ENCODE assay signal across 8 mouse cellular contexts in the genomic region with DNA sequence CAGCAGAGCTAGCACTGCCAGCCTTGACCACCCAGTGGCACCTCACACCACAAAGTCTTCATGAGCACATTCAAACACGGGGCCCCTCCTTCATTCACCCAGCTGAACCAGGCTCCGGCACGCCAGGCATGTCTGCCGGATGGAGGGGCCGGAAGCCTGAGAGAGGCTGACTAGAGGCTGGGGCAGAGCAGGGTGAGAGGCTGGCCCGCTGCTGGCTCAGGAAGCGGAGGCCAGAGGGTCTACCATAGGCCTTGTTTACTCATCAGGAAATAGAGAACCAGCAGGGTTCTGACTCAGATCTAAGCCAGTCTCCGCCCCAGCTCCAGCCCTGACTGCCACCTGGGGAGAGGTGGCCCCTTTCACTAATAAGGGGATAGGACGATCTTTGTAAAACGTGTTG. TPM values are rescaled to one million over a fixed set of nuclear protein-coding genes. Genes with fewer than 3 reads are reported as not detected.
DNase-seq lines count a peak whose midpoint lies in the region; ATAC-seq lines count a peak whose summit lies in the region.

No protein-coding gene starts in this region.

- peak overlapping the region; percentile 95 for H3K27ac ChIP-seq in intestine, embryonic 15.5 days
- peak overlapping the region; percentile 71 for H3K27ac ChIP-seq in liver, embryonic 16.5 days (ENCODE audit: low read length)

- H3K27me3 ChIP-seq in intestine, embryonic 15.5 days (replicated peaks), result no peaks in the 10 kb centered on the region
- H3K27me3 ChIP-seq in liver, embryonic 16.5 days (ENCODE audit: control insufficient read depth, insufficient read depth, low read depth, low read length), result peaks cover 6% of the 10 kb centered on the region

- no peaks in the 10 kb centered on the region for H3K9me3 ChIP-seq in intestine, embryonic 15.5 days
- H3K9me3 ChIP-seq in liver, embryonic 16.5 days (replicated peaks; ENCODE audit: control insufficient read depth, low read length), result no peaks in the 10 kb centered on the region

- H3K9ac ChIP-seq in intestine, embryonic 15.5 days, result peak overlapping the region; percentile 21
- no peak overlapping the region for H3K9ac ChIP-seq in liver, embryonic 16.5 days (ENCODE audit: low read depth, low read length)

- 23% methylated on average over 10 of the region's 10 CpGs for WGBS in intestine, embryonic 15.5 days
- 11% methylated on average over 10 of the region's 10 CpGs for WGBS in liver, embryonic 16.5 days (ENCODE audit: insufficient replicate concordance)

- peak overlapping the region; percentile 58 for H3K4me2 ChIP-seq in intestine, embryonic 15.5 days (replicated peaks)
- H3K4me2 ChIP-seq in liver, embryonic 16.5 days (ENCODE audit: low read depth, low read length), result peak overlapping the region; percentile 10; the same call in 1 of the 2 replicates

- ATAC-seq in intestine, embryonic 15.5 days, result peak; percentile 21
- ATAC-seq in liver, embryonic 16.5 days (ENCODE audit: low read depth), result peak; percentile 52
- ATAC-seq in neutrophil, adult 5-6 weeks (ENCODE audit: extremely low read depth, insufficient number of reproducible peaks, low FRiP score, poor library complexity, severe bottlenecking), result peak; percentile 75

- DNase-seq in layer of hippocampus, adult 9-11 months, result peak; percentile 36
- no peak for DNase-seq in layer of hippocampus, postnatal 25 days (ENCODE audit: extremely low spot score in 1 of 2, low spot score in 1 of 2)
- DNase-seq in heart, adult 11 months, result peak; percentile 98
- no peak for DNase-seq in right cerebral cortex, adult 2 months (ENCODE audit: low spot score in 2 of 2)
- no peak for DNase-seq in urinary bladder, postnatal 4 days (ENCODE audit: low spot score in 2 of 2)

- peak overlapping the region; percentile 18; the same call in 1 of the 2 replicates for H3K4me3 ChIP-seq in intestine, embryonic 15.5 days (replicated peaks)
- H3K4me3 ChIP-seq in liver, embryonic 16.5 days (ENCODE audit: low read depth, low read length), result no peak overlapping the region

- no peaks in the 10 kb centered on the region for H3K36me3 ChIP-seq in intestine, embryonic 15.5 days
- no peaks in the 10 kb centered on the region for H3K36me3 ChIP-seq in liver, embryonic 16.5 days (ENCODE audit: control insufficient read depth, insufficient read depth)

- peaks cover 64% of the 10 kb centered on the region for H3K4me1 ChIP-seq in intestine, embryonic 15.5 days (replicated peaks)
- peaks cover 4% of the 10 kb centered on the region for H3K4me1 ChIP-seq in liver, embryonic 16.5 days (ENCODE audit: control insufficient read depth, low read depth, low read length)

RNA-seq across cellular contexts. Expression of gene Lrrc71, which starts 16.7 kb away (rescaled TPM):
- 1 to 10 TPM in 1 of 2 experiments, under 1 TPM in 1; 0.44 to 1.2 TPM for total RNA-seq in layer of hippocampus, postnatal 25 days (2021)
- polyA plus RNA-seq in intestine, embryonic 15.5 days (2015; fragmentation: Nextera tagmentation; extraction: Ambion mirVana), result 0.36 and 0.48 TPM in 2 replicates
- 0.07 and 0.18 TPM in 2 replicates for polyA plus RNA-seq in liver, embryonic 16.5 days (2015; fragmentation: Nextera tagmentation; extraction: Ambion mirVana)
- total RNA-seq in neutrophil, adult 5-6 weeks (2017), result 0.12 and 1.7 TPM in 2 replicates

RNA-seq across cellular contexts. Expression of gene Ntrk1, which starts 29.9 kb away (rescaled TPM):
- total RNA-seq in layer of hippocampus, postnatal 25 days (2021), result under 1 TPM in 1 of 2 experiments, not detected in 1; 0.39 TPM
- polyA plus RNA-seq in intestine, embryonic 15.5 days (2015; fragmentation: Nextera tagmentation; extraction: Ambion mirVana), result 2.5 and 3.2 TPM in 2 replicates
- 0.16 and 0.18 TPM in 2 replicates for polyA plus RNA-seq in liver, embryonic 16.5 days (2015; fragmentation: Nextera tagmentation; extraction: Ambion mirVana)
- total RNA-seq in neutrophil, adult 5-6 weeks (2017), result not detected in 2 replicates

RNA-seq across cellular contexts. Expression of gene Insrr, which starts 31.7 kb away (rescaled TPM):
- total RNA-seq in layer of hippocampus, postnatal 25 days (2021), result under 1 TPM; 0.09 to 0.10 TPM
- 0.44 and 0.52 TPM in 2 replicates for polyA plus RNA-seq in intestine, embryonic 15.5 days (2015; fragmentation: Nextera tagmentation; extraction: Ambion mirVana)
- 0.01 TPM in 1 of 2 replicates, not detected in the other for polyA plus RNA-seq in liver, embryonic 16.5 days (2015; fragmentation: Nextera tagmentation; extraction: Ambion mirVana)
- not detected in 2 replicates for total RNA-seq in neutrophil, adult 5-6 weeks (2017)

RNA-seq across cellular contexts. Expression of gene Pear1, which starts 59.0 kb away (rescaled TPM):
- total RNA-seq in layer of hippocampus, postnatal 25 days (2021), result 10 to 100 TPM; 11.1 TPM
- 22.6 and 29.5 TPM in 2 replicates for polyA plus RNA-seq in intestine, embryonic 15.5 days (2015; fragmentation: Nextera tagmentation; extraction: Ambion mirVana)
- polyA plus RNA-seq in liver, embryonic 16.5 days (2015; fragmentation: Nextera tagmentation; extraction: Ambion mirVana), result 6.0 and 6.5 TPM in 2 replicates
- total RNA-seq in neutrophil, adult 5-6 weeks (2017), result 7.4 and 8.4 TPM in 2 replicates

Comparison
In these comparisons a context has a peak if more than half of its experiments do, and no peak if none do; other contexts are left out.
1. DNase-seq: peak in layer of hippocampus, adult 9-11 months (single experiment) and heart, adult 11 months (single experiment); none in layer of hippocampus, postnatal 25 days (0 of 2), right cerebral cortex, adult 2 months (0 of 2) and urinary bladder, postnatal 4 days (0 of 2).
2. ATAC-seq: peak in every context shown above with its lines; median percentile 75 in neutrophil, adult 5-6 weeks; 52 in liver, embryonic 16.5 days; 21 in intestine, embryonic 15.5 days.